Mouse (Mus musculus) ES-E14 (cell line): ENCODE results near the gene Lmod3.

Experiments
- CHD2 ChIP-seq: IDR thresholded peaks from 2 replicates; pipeline ENCODE4 v1.6.1; 2014; ENCODE audit warnings: mild to moderate bottlenecking, low read depth, low read length, inconsistent platforms
- MAFK ChIP-seq: IDR thresholded peaks from 2 replicates; pipeline ENCODE4 v1.6.1; 2014; ENCODE audit warnings: mild to moderate bottlenecking, low read depth, low read length, inconsistent platforms; ENCODE audit not compliant: insufficient read depth
- ZC3H11A ChIP-seq: IDR thresholded peaks from 2 replicates; pipeline ENCODE4 v1.6.1; 2012; ENCODE audit warnings: low read depth, mild to moderate bottlenecking, inconsistent platforms, low read length, borderline replicate concordance

GRCm38 (mm10) chr6:97209751-97210150 is 42.8 kb downstream of the Lmod3 start:
- TF ChIP-seq ZC3H11A (no peak), MAFK (no peak), CHD2 (no peak)
